Mouse (Mus musculus): Measurements from ENCODE around the gene Nfe2. TPM values are rescaled to one million over a fixed set of nuclear protein-coding genes. Genes with fewer than 3 reads are reported as not detected.

The Nfe2 gene
- polyA plus RNA-seq, 2 experiments from 2014 or later = 1.2 TPM

GRCm38 (mm10) chr15:103214971-103215907, 43.0 kb downstream of the Nfe2 start:
- peak; percentile 94 for ATAC-seq

GRCm38 (mm10) chr15:103214149-103214548, 44.1 kb downstream of the Nfe2 start:
- ATAC-seq = no peak

GRCm38 (mm10) chr15:103205156-103205555, 53.0 kb downstream of the Nfe2 start:
- peak; percentile 28 for ATAC-seq

GRCm38 (mm10) chr15:103202088-103202793, 56.0 kb downstream of the Nfe2 start:
- ATAC-seq = no peak

Other genes with a start within 250 kb of the Nfe2 start
- not detected for gene Hoxc4, start 239.5 kb downstream of the Nfe2 start, polyA plus RNA-seq (2017; shearing (Covaris generic))
- 1 to 10 TPM; 4.0 to 5.8 TPM for gene Smug1, start 91.3 kb downstream of the Nfe2 start, polyA plus RNA-seq (2017; shearing (Covaris generic))
- 10 to 100 TPM; 30.9 to 34.2 TPM for gene Cbx5, start 18.6 kb downstream of the Nfe2 start, polyA plus RNA-seq (2017; shearing (Covaris generic))
- 100 to 1,000 TPM; 335 to 345 TPM for gene Hnrnpa1, start 18.0 kb downstream of the Nfe2 start, polyA plus RNA-seq (2017; shearing (Covaris generic))
- gene Copz1, start 14.3 kb upstream of the Nfe2 start, polyA plus RNA-seq (2017; shearing (Covaris generic)) = 100 to 1,000 TPM; 231 to 266 TPM
- gene Gpr84, start 52.2 kb upstream of the Nfe2 start, polyA plus RNA-seq (2017; shearing (Covaris generic)) = not detected
- not detected for gene Zfp385a, start 81.7 kb upstream of the Nfe2 start, polyA plus RNA-seq (2017; shearing (Covaris generic))
- 1 to 10 TPM; 1.3 to 2.2 TPM for gene Itga5, start 108.4 kb upstream of the Nfe2 start, polyA plus RNA-seq (2017; shearing (Covaris generic))
- not detected for gene Gtsf1, start 172.1 kb upstream of the Nfe2 start, polyA plus RNA-seq (2017; shearing (Covaris generic))
- gene Gtsf2, start 190.1 kb upstream of the Nfe2 start, polyA plus RNA-seq (2017; shearing (Covaris generic)) = not detected
- gene Nckap1l, start 195.4 kb upstream of the Nfe2 start, polyA plus RNA-seq (2017; shearing (Covaris generic)) = 10 to 100 TPM; 65.6 to 80.2 TPM
- 1 to 10 TPM; 2.5 to 4.2 TPM for gene Pde1b, start 244.6 kb upstream of the Nfe2 start, polyA plus RNA-seq (2017; shearing (Covaris generic))

All from activated CD4-positive, CD25-positive, alpha-beta regulatory T cell, adult 4 months (primary cell).